Mouse (Mus musculus): Measurements from ENCODE around the gene Hcls1. TPM values are rescaled to one million over a fixed set of nuclear protein-coding genes. Genes with fewer than 3 reads are reported as not detected.

The Hcls1 gene
- polyA plus RNA-seq, 1 experiment from 2014 or later: 5.7 TPM

DNA sequence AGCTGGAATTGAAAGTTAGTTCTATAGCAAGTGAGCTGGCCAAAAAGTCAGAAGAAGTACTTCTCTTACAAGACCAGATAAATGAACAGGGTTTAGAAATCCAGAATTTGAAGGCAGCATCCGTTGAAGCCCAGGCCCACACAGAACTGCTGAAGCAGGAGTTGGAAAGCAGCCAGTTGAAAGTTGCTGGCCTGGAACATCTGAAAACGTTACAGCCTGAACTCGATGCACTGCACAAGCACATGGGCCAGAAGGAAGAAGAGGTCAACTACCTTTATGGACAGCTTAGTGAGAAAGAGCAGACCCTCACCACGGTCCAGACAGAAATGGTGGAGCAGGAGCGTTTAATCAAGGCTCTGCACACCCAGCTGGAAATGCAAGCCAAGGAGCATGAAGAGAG is 20.6 kb upstream of the Hcls1 start:
- Histone ChIP-seq H3K9me3 (ENCODE audit: low read length) (no peaks in the 10 kb centered on the region), H3K4me3 (ENCODE audit: low read length) (no peak overlapping the region), H3K4me2 (replicated peaks; ENCODE audit: low read depth, low read length) (no peak overlapping the region), H3K9ac (replicated peaks; ENCODE audit: low read length) (no peak overlapping the region), H3K27ac (ENCODE audit: low read length) (no peak overlapping the region), H3K27me3 (ENCODE audit: insufficient read depth, low read length) (no peaks in the 10 kb centered on the region), H3K4me1 (ENCODE audit: insufficient read depth, low read length) (no peaks in the 10 kb centered on the region), H3K36me3 (ENCODE audit: insufficient read depth, low read length) (peaks cover 57% of the 10 kb centered on the region)
- WGBS: 48% methylated on average over 5 of the region's 5 CpGs
- no peak for ATAC-seq (ENCODE audit: low FRiP score, low TSS enrichment)

DNA sequence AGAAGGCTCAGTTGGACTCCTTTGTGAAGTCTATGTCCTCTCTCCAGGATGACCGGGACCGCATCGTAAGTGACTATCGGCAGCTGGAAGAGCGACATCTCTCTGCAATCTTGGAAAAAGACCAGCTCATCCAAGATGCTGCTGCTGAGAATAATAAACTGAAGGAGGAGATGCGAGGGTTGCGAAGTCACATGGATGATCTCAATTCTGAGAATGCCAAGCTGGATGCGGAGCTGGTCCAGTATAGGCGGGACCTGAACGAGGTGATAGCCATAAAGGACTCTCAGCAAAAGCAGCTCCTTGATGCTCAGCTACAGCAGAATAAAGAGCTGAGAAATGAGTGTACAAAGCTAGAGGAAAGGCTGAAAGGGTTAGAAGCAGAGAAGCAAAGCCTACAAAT is 16.3 kb upstream of the Hcls1 start:
- no peak overlapping the region for H3K4me3 ChIP-seq (ENCODE audit: low read length)
- 97% methylated on average over 10 of the region's 10 CpGs for WGBS
- H3K9ac ChIP-seq (replicated peaks; ENCODE audit: low read length): no peak overlapping the region
- no peak for ATAC-seq (ENCODE audit: low FRiP score, low TSS enrichment)
- no peak overlapping the region for H3K27ac ChIP-seq (ENCODE audit: low read length)
- H3K4me1 ChIP-seq (ENCODE audit: insufficient read depth, low read length): no peaks in the 10 kb centered on the region
- H3K27me3 ChIP-seq (ENCODE audit: insufficient read depth, low read length): no peaks in the 10 kb centered on the region
- H3K9me3 ChIP-seq (ENCODE audit: low read length): no peaks in the 10 kb centered on the region
- peaks cover 50% of the 10 kb centered on the region for H3K36me3 ChIP-seq (ENCODE audit: insufficient read depth, low read length)
- H3K4me2 ChIP-seq (replicated peaks; ENCODE audit: low read depth, low read length): no peak overlapping the region

DNA sequence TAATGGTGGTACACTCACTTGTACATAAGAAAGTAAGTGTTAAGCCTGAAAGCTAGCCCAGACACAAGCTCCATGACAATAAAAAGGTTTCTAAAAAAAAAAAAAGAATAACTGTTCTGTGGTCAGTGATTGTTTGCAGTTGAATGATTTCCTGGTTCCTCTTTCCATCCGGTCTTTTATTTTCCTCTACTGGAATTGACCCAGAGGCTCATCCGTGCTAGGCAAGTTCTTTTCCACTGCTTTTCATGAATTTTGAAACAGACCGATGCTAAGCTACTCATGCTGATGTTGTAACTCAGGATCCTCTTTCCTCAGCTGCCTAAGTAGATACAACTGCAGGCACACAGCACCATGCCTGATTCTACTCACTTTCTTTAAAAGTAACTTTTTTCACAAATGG is 14.4 kb upstream of the Hcls1 start:
- Histone ChIP-seq H3K4me2 (replicated peaks; ENCODE audit: low read depth, low read length) (no peak overlapping the region), H3K27ac (ENCODE audit: low read length) (no peak overlapping the region), H3K4me1 (ENCODE audit: insufficient read depth, low read length) (no peaks in the 10 kb centered on the region), H3K9ac (replicated peaks; ENCODE audit: low read length) (no peak overlapping the region), H3K27me3 (ENCODE audit: insufficient read depth, low read length) (no peaks in the 10 kb centered on the region), H3K9me3 (ENCODE audit: low read length) (no peaks in the 10 kb centered on the region), H3K36me3 (ENCODE audit: insufficient read depth, low read length) (peaks cover 54% of the 10 kb centered on the region), H3K4me3 (ENCODE audit: low read length) (no peak overlapping the region)
- no peak for ATAC-seq (ENCODE audit: low FRiP score, low TSS enrichment)
- WGBS: 72% methylated on average over 3 of the region's 3 CpGs

DNA sequence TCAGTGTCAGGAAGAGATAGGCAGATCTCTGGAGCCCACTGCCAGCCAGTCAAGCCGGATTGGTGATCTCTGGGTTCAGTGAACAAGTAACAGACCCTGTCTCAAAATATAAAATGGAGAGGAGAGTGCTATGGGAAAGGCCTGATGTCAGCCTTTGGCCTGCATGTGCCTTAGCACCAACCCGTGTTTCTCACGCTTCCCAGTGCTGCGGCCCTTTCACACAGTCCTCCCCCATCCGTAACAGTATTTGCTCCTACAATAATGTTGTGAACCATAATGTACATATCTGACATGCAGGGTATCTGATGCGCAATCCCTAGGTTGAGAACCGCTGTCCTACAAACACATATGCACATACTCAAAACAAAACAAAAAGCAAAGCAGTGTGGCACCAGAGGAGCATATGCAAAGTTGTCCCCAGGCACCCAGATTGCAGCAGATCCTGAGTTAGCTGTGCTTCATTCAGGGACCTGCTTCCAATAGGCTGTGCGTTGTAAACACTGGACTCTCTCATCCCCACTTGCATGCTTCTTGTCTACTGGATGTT is 13.6 kb upstream of the Hcls1 start:
- ATAC-seq (ENCODE audit: low FRiP score, low TSS enrichment): no peak
- Histone ChIP-seq H3K4me2 (replicated peaks; ENCODE audit: low read depth, low read length) (no peak overlapping the region), H3K9me3 (ENCODE audit: low read length) (no peaks in the 10 kb centered on the region), H3K4me3 (ENCODE audit: low read length) (no peak overlapping the region), H3K27ac (ENCODE audit: low read length) (no peak overlapping the region), H3K36me3 (ENCODE audit: insufficient read depth, low read length) (peaks cover 53% of the 10 kb centered on the region), H3K27me3 (ENCODE audit: insufficient read depth, low read length) (no peaks in the 10 kb centered on the region), H3K4me1 (ENCODE audit: insufficient read depth, low read length) (no peaks in the 10 kb centered on the region), H3K9ac (replicated peaks; ENCODE audit: low read length) (no peak overlapping the region)
- WGBS: 93% methylated on average over 8 of the region's 8 CpGs

DNA sequence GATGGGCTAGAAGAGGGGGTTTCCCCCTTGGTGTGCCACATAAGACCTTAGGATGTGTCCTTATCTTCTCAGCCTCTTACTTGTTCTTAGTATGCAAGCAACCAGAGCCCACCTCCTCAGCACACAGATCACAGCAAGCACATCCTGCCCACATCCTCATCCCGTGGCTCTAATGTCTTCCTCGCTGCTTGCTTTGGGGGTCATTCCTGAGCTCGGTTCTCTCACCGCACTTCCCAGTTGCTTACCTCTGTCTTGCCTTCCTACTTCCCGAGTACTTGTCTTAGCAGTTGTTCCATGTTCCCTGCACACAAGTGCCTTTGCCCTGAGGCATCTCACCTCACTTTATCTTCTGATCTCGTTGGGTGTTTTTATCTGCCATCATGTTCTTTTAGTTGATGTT is 12.8 kb upstream of the Hcls1 start:
- Histone ChIP-seq H3K27me3 (ENCODE audit: insufficient read depth, low read length) (no peaks in the 10 kb centered on the region), H3K4me3 (ENCODE audit: low read length) (no peak overlapping the region), H3K4me1 (ENCODE audit: insufficient read depth, low read length) (no peaks in the 10 kb centered on the region), H3K9me3 (ENCODE audit: low read length) (no peaks in the 10 kb centered on the region), H3K4me2 (replicated peaks; ENCODE audit: low read depth, low read length) (no peak overlapping the region), H3K9ac (replicated peaks; ENCODE audit: low read length) (no peak overlapping the region), H3K27ac (ENCODE audit: low read length) (no peak overlapping the region), H3K36me3 (ENCODE audit: insufficient read depth, low read length) (peaks cover 54% of the 10 kb centered on the region)
- no peak for ATAC-seq (ENCODE audit: low FRiP score, low TSS enrichment)
- 86% methylated on average over 6 of the region's 6 CpGs for WGBS

DNA sequence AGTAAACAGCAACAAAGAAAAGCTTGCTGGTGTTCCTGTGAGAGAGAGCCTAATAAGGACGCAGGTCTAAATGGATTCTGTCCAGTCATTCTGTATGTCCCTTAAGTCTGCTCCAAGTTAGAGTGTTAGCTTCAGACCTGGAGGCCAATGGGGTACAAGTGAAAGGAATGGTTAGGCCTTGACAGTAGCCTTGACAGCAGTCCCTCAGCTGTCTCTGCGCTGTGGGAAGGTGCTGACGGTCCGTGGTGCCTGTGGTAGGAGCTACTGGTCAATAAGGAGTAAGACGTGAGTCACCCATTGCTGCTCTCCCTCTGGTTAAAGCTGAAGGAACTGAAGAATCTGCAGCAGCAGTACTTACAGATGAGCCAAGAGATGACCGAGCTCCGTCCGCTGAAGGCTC is 10.5 kb upstream of the Hcls1 start:
- no peak for ATAC-seq (ENCODE audit: low FRiP score, low TSS enrichment)
- Histone ChIP-seq H3K4me3 (ENCODE audit: low read length) (no peak overlapping the region), H3K9me3 (ENCODE audit: low read length) (no peaks in the 10 kb centered on the region), H3K27ac (ENCODE audit: low read length) (no peak overlapping the region), H3K4me2 (replicated peaks; ENCODE audit: low read depth, low read length) (no peak overlapping the region), H3K36me3 (ENCODE audit: insufficient read depth, low read length) (peaks cover 59% of the 10 kb centered on the region), H3K4me1 (ENCODE audit: insufficient read depth, low read length) (no peaks in the 10 kb centered on the region), H3K9ac (replicated peaks; ENCODE audit: low read length) (no peak overlapping the region), H3K27me3 (ENCODE audit: insufficient read depth, low read length) (no peaks in the 10 kb centered on the region)
- 92% methylated on average over 8 of the region's 8 CpGs for WGBS

DNA sequence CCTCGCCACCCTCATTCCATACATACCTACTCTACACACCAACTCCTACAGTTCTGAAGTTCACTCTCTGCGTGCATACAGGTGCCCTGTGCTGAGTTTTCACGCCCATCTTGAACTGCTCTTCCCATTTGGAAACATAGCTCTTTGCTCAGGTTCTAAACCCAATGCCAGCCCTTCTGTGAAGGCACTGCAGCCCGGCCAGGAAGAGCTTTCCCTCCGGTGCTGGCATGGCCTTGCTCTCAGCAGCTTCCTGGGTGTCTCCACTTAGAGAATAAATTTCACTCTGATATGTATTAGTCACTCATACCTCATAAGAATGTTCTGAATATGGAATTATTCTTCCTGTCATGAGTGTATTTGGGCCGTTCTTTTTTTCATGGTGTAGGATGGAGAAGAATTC is 9.4 kb upstream of the Hcls1 start:
- no peaks in the 10 kb centered on the region for H3K9me3 ChIP-seq (ENCODE audit: low read length)
- H3K36me3 ChIP-seq (ENCODE audit: insufficient read depth, low read length): peaks cover 61% of the 10 kb centered on the region
- no peak overlapping the region for H3K4me2 ChIP-seq (replicated peaks; ENCODE audit: low read depth, low read length)
- WGBS: 96% methylated on average over 6 of the region's 6 CpGs
- H3K27me3 ChIP-seq (ENCODE audit: insufficient read depth, low read length): no peaks in the 10 kb centered on the region
- no peaks in the 10 kb centered on the region for H3K4me1 ChIP-seq (ENCODE audit: insufficient read depth, low read length)
- no peak overlapping the region for H3K4me3 ChIP-seq (ENCODE audit: low read length)
- H3K9ac ChIP-seq (replicated peaks; ENCODE audit: low read length): no peak overlapping the region
- no peak for ATAC-seq (ENCODE audit: low FRiP score, low TSS enrichment)
- H3K27ac ChIP-seq (ENCODE audit: low read length): no peak overlapping the region

DNA sequence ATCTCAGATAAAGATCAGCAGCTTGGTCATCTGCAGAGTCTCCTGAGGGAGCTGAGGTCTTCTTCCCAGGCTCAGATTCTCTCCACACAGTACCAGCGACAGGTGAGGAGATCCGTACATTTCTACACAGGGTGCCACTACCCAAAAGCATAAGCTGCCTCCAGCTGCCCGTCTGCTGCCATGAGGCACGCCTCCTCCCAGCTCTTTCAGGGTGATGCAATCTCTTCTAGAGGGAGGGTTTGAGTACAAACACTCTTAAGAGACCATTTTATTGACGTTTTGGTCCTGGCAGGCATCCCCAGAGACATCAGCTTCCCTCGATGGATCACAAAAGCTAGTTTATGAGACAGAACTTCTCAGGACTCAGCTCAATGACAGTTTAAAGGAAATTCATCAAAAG is 9.0 kb upstream of the Hcls1 start:
- H3K36me3 ChIP-seq (ENCODE audit: insufficient read depth, low read length): peaks cover 66% of the 10 kb centered on the region
- 81% methylated on average over 6 of the region's 6 CpGs for WGBS

DNA sequence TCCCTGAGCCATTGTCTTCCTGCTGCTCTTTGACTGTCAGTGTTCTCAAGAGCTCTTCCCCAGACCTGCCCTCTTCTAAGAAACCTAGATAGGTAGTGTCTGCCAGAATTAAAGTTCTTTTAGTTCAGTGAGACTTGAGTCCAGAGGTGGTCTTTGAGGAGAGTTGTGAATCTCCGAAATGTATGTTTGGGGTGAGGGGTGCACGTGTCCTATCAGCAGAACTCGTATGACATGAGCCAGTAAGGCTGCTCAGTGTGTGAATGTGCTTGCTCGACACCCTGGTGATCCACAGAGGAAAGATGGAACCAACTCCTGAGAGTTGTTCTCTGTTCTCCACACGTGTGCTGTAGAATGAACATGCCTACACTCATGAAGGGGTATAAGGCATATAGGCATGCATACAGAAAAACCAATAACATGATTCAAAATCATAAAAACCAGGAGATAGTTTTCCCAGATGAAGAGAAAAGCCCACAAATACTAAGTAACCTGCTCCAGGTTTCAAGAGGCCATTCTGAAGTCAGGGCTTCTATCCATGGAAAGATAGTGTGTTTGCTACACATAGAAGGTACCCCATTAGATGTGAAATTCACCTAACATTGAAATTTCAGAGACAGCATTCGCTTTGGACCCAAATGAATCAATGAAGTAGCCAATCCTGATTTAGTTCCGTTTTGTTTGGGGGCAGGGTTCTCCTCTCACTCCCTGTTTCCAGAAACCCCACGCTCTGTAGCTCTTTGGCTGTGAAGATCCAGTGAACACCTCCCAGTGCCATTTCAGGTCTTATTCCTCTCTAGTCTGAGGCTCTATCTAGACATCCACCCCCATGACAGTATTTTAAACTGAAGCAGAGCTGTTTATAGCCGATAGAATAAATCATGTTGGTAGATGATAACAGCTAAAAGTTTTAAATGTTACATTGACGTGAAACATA is 8.0 kb upstream of the Hcls1 start:
- Histone ChIP-seq H3K4me2 (replicated peaks; ENCODE audit: low read depth, low read length) (no peak overlapping the region), H3K4me3 (ENCODE audit: low read length) (no peak overlapping the region), H3K36me3 (ENCODE audit: insufficient read depth, low read length) (peaks cover 66% of the 10 kb centered on the region), H3K27ac (ENCODE audit: low read length) (no peak overlapping the region), H3K9ac (replicated peaks; ENCODE audit: low read length) (no peak overlapping the region), H3K4me1 (ENCODE audit: insufficient read depth, low read length) (no peaks in the 10 kb centered on the region), H3K9me3 (ENCODE audit: low read length) (no peaks in the 10 kb centered on the region), H3K27me3 (ENCODE audit: insufficient read depth, low read length) (no peaks in the 10 kb centered on the region)
- ATAC-seq (ENCODE audit: low FRiP score, low TSS enrichment): no peak
- 88% methylated on average over 10 of the region's 10 CpGs for WGBS

More for the DNA sequence above, 9.0 kb upstream of the Hcls1 start:
- H3K27me3 ChIP-seq (ENCODE audit: insufficient read depth, low read length): no peaks in the 10 kb centered on the region
- ATAC-seq (ENCODE audit: low FRiP score, low TSS enrichment): no peak
- H3K4me3 ChIP-seq (ENCODE audit: low read length): no peak overlapping the region
- H3K9ac ChIP-seq (replicated peaks; ENCODE audit: low read length): no peak overlapping the region
- no peaks in the 10 kb centered on the region for H3K4me1 ChIP-seq (ENCODE audit: insufficient read depth, low read length)
- H3K27ac ChIP-seq (ENCODE audit: low read length): no peak overlapping the region
- no peak overlapping the region for H3K4me2 ChIP-seq (replicated peaks; ENCODE audit: low read depth, low read length)
- no peaks in the 10 kb centered on the region for H3K9me3 ChIP-seq (ENCODE audit: low read length)

DNA sequence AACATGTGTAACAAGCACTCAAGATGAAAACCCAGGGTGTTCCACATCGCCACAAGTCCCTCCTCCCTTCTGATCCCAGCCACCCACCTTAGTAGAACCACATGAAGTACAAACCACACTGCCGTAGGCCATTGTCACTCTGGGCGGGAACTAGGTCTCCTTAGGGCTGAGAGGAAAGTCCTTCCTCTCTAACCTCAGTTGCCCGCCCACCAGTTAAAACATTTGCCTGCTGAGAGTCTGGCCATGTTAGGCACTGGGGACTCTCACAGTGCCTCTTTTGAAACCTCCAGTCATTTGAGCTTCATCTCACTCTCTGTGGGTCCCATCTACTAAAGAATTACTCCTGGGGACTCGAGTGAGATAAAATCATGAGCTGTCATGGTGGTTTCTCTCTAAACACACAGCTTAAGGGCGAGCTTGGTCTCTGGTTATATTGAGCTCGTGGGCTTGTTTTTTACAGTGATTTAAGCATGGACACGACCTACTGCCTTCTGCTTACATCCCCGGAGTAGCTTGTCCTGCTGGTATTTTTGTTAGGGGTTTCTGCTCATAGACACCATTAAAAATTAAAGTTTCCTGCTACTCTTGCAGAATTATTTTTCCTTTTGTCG is 7.2 kb upstream of the Hcls1 start:
- H3K27ac ChIP-seq (ENCODE audit: low read length): no peak overlapping the region
- no peak overlapping the region for H3K4me3 ChIP-seq (ENCODE audit: low read length)
- no peaks in the 10 kb centered on the region for H3K4me1 ChIP-seq (ENCODE audit: insufficient read depth, low read length)
- 79% methylated on average over 10 of the region's 10 CpGs for WGBS
- H3K27me3 ChIP-seq (ENCODE audit: insufficient read depth, low read length): no peaks in the 10 kb centered on the region
- ATAC-seq (ENCODE audit: low FRiP score, low TSS enrichment): no peak
- no peak overlapping the region for H3K4me2 ChIP-seq (replicated peaks; ENCODE audit: low read depth, low read length)
- no peak overlapping the region for H3K9ac ChIP-seq (replicated peaks; ENCODE audit: low read length)
- H3K9me3 ChIP-seq (ENCODE audit: low read length): no peaks in the 10 kb centered on the region
- peaks cover 74% of the 10 kb centered on the region for H3K36me3 ChIP-seq (ENCODE audit: insufficient read depth, low read length)

Measured in kidney, embryonic 16.5 days (tissue).